Mouse (Mus musculus) erythroblast, embryonic 14.5 days (primary cell): ENCODE measurements around the gene Pcgf3.

Experiments used
- GATA1 ChIP-seq: IDR thresholded peaks from 2 replicates; pipeline ENCODE4 v1.6.1; 2012; ENCODE audit warnings: low read length, inconsistent platforms, mixed read lengths
- TAL1 ChIP-seq: IDR thresholded peaks from 3 replicates; pipeline ENCODE4 v1.6.1; 2012; ENCODE audit warnings: low read length, inconsistent platforms, mixed read lengths

GRCm38 (mm10) chr5:108431196-108431595 lies 29.8 kb upstream of the Pcgf3 start:
- TF ChIP-seq GATA1 = no peak
- no peak for TF ChIP-seq TAL1
